Mouse (Mus musculus) cortical plate, adult 2 months (tissue): ENCODE results near the gene Itfg2.

Experiments used
- CTCF ChIP-seq: fragments of 200-500 bp; IDR thresholded peaks from 2 replicates; pipeline ENCODE4 v1.5.1; 2011; ENCODE audit warnings: mild to moderate bottlenecking, control low read depth, low read length; ENCODE audit not compliant: insufficient read depth; ENCODE audit errors: extremely low read depth
- POLR2A ChIP-seq: fragments of 200-500 bp; IDR thresholded peaks from 2 replicates; pipeline ENCODE4 v1.6.1; 2011; ENCODE audit warnings: mild to moderate bottlenecking, low read length, control low read depth; ENCODE audit not compliant: insufficient read depth; ENCODE audit errors: extremely low read depth

GRCm38 (mm10) chr6:128469451-128469850, 44.7 kb upstream of the Itfg2 start:
- TF ChIP-seq CTCF (peak; percentile 19; the same call in 1 of the 2 replicates), POLR2A (no peak)
